Mouse (Mus musculus) cerebellum, adult 2 months (tissue): ENCODE measurements around the gene Pes1.

Source experiments
- CTCF ChIP-seq: fragments of 200-500 bp; IDR thresholded peaks from 2 replicates; pipeline ENCODE4 v1.5.1; 2011; ENCODE audit warnings: low read depth, mild to moderate bottlenecking, control low read depth, low read length, moderate library complexity, borderline replicate concordance; ENCODE audit not compliant: insufficient read depth
- POLR2A ChIP-seq: fragments of 200-500 bp; IDR thresholded peaks from 2 replicates; pipeline ENCODE4 v1.6.1; 2011; ENCODE audit warnings: low read length, control low read depth, borderline replicate concordance; ENCODE audit not compliant: insufficient read depth

- TF ChIP-seq CTCF, result no peak
- no peak for TF ChIP-seq POLR2A
Observed at GRCm38 (mm10) chr11:3920476-3920875, 43.3 kb upstream of the Pes1 start.
